Mouse (Mus musculus) intestine, embryonic 14.5 days (tissue): ENCODE measurements around the gene Ppp3r1. TPM values are rescaled to one million over a fixed set of nuclear protein-coding genes. Genes with fewer than 3 reads are reported as not detected.

ENCODE experiments used
- polyA plus RNA-seq: library from polyadenylated mRNA; unstranded; fragments of >200 nt; fragmentation: Nextera tagmentation; extraction: Ambion mirVana; gene quantifications from 2 replicates; pipeline ENCODE4 v1.2.1, GENCODE M21; 2014

Gene Ppp3r1
- polyA plus RNA-seq, 1 experiment from 2014 or later: 92.9 TPM

Other genes starting within 250 kb of the Ppp3r1 start
- 1.4 and 2.3 TPM in 2 replicates for gene Fbxo48, start 207.9 kb upstream of the Ppp3r1 start, polyA plus RNA-seq
- 28.9 and 37.4 TPM in 2 replicates for gene Cnrip1, start 107.7 kb upstream of the Ppp3r1 start, polyA plus RNA-seq
- 3.0 and 3.3 TPM in 2 replicates for gene Plek, start 106.9 kb upstream of the Ppp3r1 start, polyA plus RNA-seq
- 27.0 and 27.7 TPM in 2 replicates for gene Wdr92, start 22.8 kb downstream of the Ppp3r1 start, polyA plus RNA-seq
- 86.2 and 89.4 TPM in 2 replicates for gene Pno1, start 52.3 kb downstream of the Ppp3r1 start, polyA plus RNA-seq
- gene C1d, start 98.3 kb downstream of the Ppp3r1 start, polyA plus RNA-seq: 110 and 113 TPM in 2 replicates